Mouse (Mus musculus) heart, postnatal 0 days (tissue): ENCODE results near the gene Pole2.

ENCODE experiments used
- CTCF ChIP-seq: IDR thresholded peaks from 2 replicates; pipeline ENCODE4 v1.5.1; 2016; ENCODE audit warnings: antibody characterized with exemption, control low read depth, low read depth
- EP300 ChIP-seq: IDR thresholded peaks from 2 replicates; pipeline ENCODE4 v1.6.1; 2016; ENCODE audit warnings: antibody characterized with exemption, low read depth

- no peak for TF ChIP-seq CTCF
- no peak for TF ChIP-seq EP300
These were observed 13.6 kb downstream of the Pole2 start for GRCm38 (mm10) chr12:69214393-69214792.
